Mouse (Mus musculus): ENCODE data around the gene Gipc1.

GRCm38 (mm10) chr8:83664931-83665625, 12.6 kb downstream of the Gipc1 start:
- TF ChIP-seq CTCF (IDR thresholded peaks at IDR 0.05), result no peak
- no peak for TF ChIP-seq EP300 (IDR thresholded peaks at IDR 0.05)

Data from lung, postnatal 0 days (tissue).